Mouse (Mus musculus) lung, postnatal 0 days (tissue): Measurements from ENCODE around the gene Zfp46. TPM values are rescaled to one million over a fixed set of nuclear protein-coding genes. Genes with fewer than 3 reads are reported as not detected.
A peak's percentile ranks its signal among the peaks of the same experiment; 100 is the strongest.

Source experiments
- ATAC-seq: fragments of 200-750 bp; cut with Nextera tagmentation; 2 replicates; pipeline ENCODE4 v1.8.0; 2017; ENCODE audit warnings: moderate library complexity
- DNase-seq: peaks from one replicate; pipeline ENCODE4 v3.0.0-alpha.2; 2016; ENCODE audit warnings: low spot score
- H3K27ac ChIP-seq: fragments of 300-500 bp; sonication (generic); 2 replicates; pipeline ENCODE4 v1.5.1; 2014; ENCODE audit warnings: antibody characterized with exemption, mild to moderate bottlenecking, low read length, mixed read lengths
- H3K27me3 ChIP-seq: fragments of 300-500 bp; sonication (generic); replicated peaks from 2 replicates; pipeline ENCODE4 v1.6.1; 2014; ENCODE audit warnings: low read length, mixed read lengths; ENCODE audit not compliant: insufficient read depth
- H3K36me3 ChIP-seq: fragments of 300-500 bp; sonication (generic); 2 replicates; pipeline ENCODE4 v1.6.1; 2014; ENCODE audit warnings: low read length, mixed read lengths; ENCODE audit not compliant: insufficient read depth
- H3K4me1 ChIP-seq: fragments of 300-500 bp; sonication (generic); 2 replicates; pipeline ENCODE4 v1.6.1; 2014; ENCODE audit warnings: antibody characterized with exemption, low read depth, low read length, mixed read lengths; ENCODE audit not compliant: insufficient read depth
- H3K4me2 ChIP-seq: fragments of 300-500 bp; sonication (generic); replicated peaks from 2 replicates; pipeline ENCODE4 v1.6.1; 2014; ENCODE audit warnings: low read depth, mild to moderate bottlenecking, low read length, moderate library complexity, mixed read lengths
- H3K4me3 ChIP-seq: fragments of 300-500 bp; sonication (generic); 2 replicates; pipeline ENCODE4 v1.5.1; 2014; ENCODE audit warnings: low read depth, low read length
- H3K9ac ChIP-seq: fragments of 300-500 bp; sonication (generic); replicated peaks from 2 replicates; pipeline ENCODE4 v1.6.1; 2014; ENCODE audit warnings: low read depth, mild to moderate bottlenecking
- H3K9me3 ChIP-seq: fragments of 300-500 bp; sonication (generic); 2 replicates; pipeline ENCODE4 v1.6.1; 2016; ENCODE audit warnings: low read length, mixed read lengths
- CTCF ChIP-seq: IDR thresholded peaks from 2 replicates; pipeline ENCODE4 v1.5.1; 2016; ENCODE audit warnings: antibody characterized with exemption, mild to moderate bottlenecking
- EP300 ChIP-seq: IDR thresholded peaks from 2 replicates; pipeline ENCODE4 v1.6.1; 2016; ENCODE audit warnings: antibody characterized with exemption, mild to moderate bottlenecking, control low read depth
- WGBS: fragments of 180-500 bp; shearing (Covaris S2); extraction: QIAGEN DNeasy Blood & Tissue Kit; methylation state at CpG from one replicate; pipeline ENCODE4 v1.1.7; 2014; 5-methylcytosine and 5-hydroxymethylcytosine counted together
- polyA plus RNA-seq: library from polyadenylated mRNA; unstranded; fragments of >200 nt; fragmentation: Nextera tagmentation; extraction: Ambion mirVana; gene quantifications from 2 replicates; pipeline ENCODE4 v1.2.1, GENCODE M21; 2015

The Zfp46 gene
- polyA plus RNA-seq, 1 experiment from 2014 or later: 21.0 TPM

GRCm38 (mm10) chr4:136270648-136271047, 13.8 kb upstream of the Zfp46 start:
- H3K27ac ChIP-seq: no peak overlapping the region
- H3K4me3 ChIP-seq: no peak overlapping the region
- peaks cover 8% of the 10 kb centered on the region; the same call in 1 of the 2 replicates for H3K9me3 ChIP-seq
- H3K36me3 ChIP-seq: no peaks in the 10 kb centered on the region
- no peak overlapping the region for H3K9ac ChIP-seq
- DNase-seq: no peak
- no peak for ATAC-seq
- no peak overlapping the region for H3K4me2 ChIP-seq
- whole genome bisulfite sequencing: 88% methylated on average over 8 of the region's 8 CpGs
- TF ChIP-seq CTCF (no peak), EP300 (no peak)
- H3K4me1 ChIP-seq: no peaks in the 10 kb centered on the region
- no peaks in the 10 kb centered on the region for H3K27me3 ChIP-seq

GRCm38 (mm10) chr4:136281097-136281496, 3.4 kb upstream of the Zfp46 start:
- Histone ChIP-seq H3K4me1 (peaks cover 9% of the 10 kb centered on the region; the same call in 1 of the 2 replicates), H3K4me3 (no peak overlapping the region), H3K36me3 (no peaks in the 10 kb centered on the region), H3K27me3 (no peaks in the 10 kb centered on the region), H3K9ac (no peak overlapping the region), H3K4me2 (no peak overlapping the region), H3K9me3 (no peaks in the 10 kb centered on the region), H3K27ac (no peak overlapping the region)
- DNase-seq: no peak
- ATAC-seq: no peak
- WGBS: 82% methylated on average over 8 of the region's 8 CpGs
- TF ChIP-seq EP300 (no peak), CTCF (no peak)

GRCm38 (mm10) chr4:136281611-136282010, 2.9 kb upstream of the Zfp46 start:
- ATAC-seq (no peak), DNase-seq (no peak)
- H3K4me1 ChIP-seq: peaks cover 9% of the 10 kb centered on the region; the same call in 1 of the 2 replicates
- H3K9ac ChIP-seq: no peak overlapping the region
- H3K4me3 ChIP-seq: no peak overlapping the region
- no peaks in the 10 kb centered on the region for H3K9me3 ChIP-seq
- no peak overlapping the region for H3K4me2 ChIP-seq
- TF ChIP-seq EP300 (no peak), CTCF (no peak)
- no peak overlapping the region; the same call in 1 of the 2 replicates for H3K27ac ChIP-seq
- WGBS: 43% methylated on average over 9 of the region's 9 CpGs
- H3K27me3 ChIP-seq: no peaks in the 10 kb centered on the region
- no peaks in the 10 kb centered on the region for H3K36me3 ChIP-seq

- 26% methylated on average over 10 of the region's 10 CpGs for WGBS
- H3K27ac ChIP-seq: peak overlapping the region; percentile 95
Measured at GRCm38 (mm10) chr4:136282621-136283480, 1.6 kb upstream of the Zfp46 start.

GRCm38 (mm10) chr4:136283783-136284182, 700 bp upstream of the Zfp46 start:
- peak overlapping the region; percentile 95 for H3K27ac ChIP-seq
- no peak for ATAC-seq
- H3K9ac ChIP-seq: no peak overlapping the region
- no peak overlapping the region for H3K4me3 ChIP-seq
- peaks cover 9% of the 10 kb centered on the region; the same call in 1 of the 2 replicates for H3K4me1 ChIP-seq
- H3K36me3 ChIP-seq: peaks cover 12% of the 10 kb centered on the region; the same call in 1 of the 2 replicates
- TF ChIP-seq CTCF: no peak
- no peak for TF ChIP-seq EP300
- whole genome bisulfite sequencing: 23% methylated on average over 2 of the region's 2 CpGs
- peak overlapping the region; percentile 76; the same call in 1 of the 2 replicates for H3K4me2 ChIP-seq
- no peaks in the 10 kb centered on the region for H3K27me3 ChIP-seq
- H3K9me3 ChIP-seq: no peaks in the 10 kb centered on the region
- DNase-seq: no peak

More at GRCm38 (mm10) chr4:136282621-136283480, 1.6 kb upstream of the Zfp46 start:
- H3K9me3 ChIP-seq: no peaks in the 10 kb centered on the region
- TF ChIP-seq CTCF (no peak), EP300 (peak; percentile 50; the same call in 1 of the 2 replicates)
- peaks cover 5% of the 10 kb centered on the region; the same call in 1 of the 2 replicates for H3K36me3 ChIP-seq
- no peaks in the 10 kb centered on the region for H3K27me3 ChIP-seq
- ATAC-seq (no peak), DNase-seq (peak; percentile 72)
- H3K4me2 ChIP-seq: peak overlapping the region; percentile 23; the same call in 1 of the 2 replicates
- no peak overlapping the region for H3K4me3 ChIP-seq
- peaks cover 9% of the 10 kb centered on the region; the same call in 1 of the 2 replicates for H3K4me1 ChIP-seq
- no peak overlapping the region for H3K9ac ChIP-seq

GRCm38 (mm10) chr4:136284891-136285290, 408 bp downstream of the Zfp46 start:
- no peak for DNase-seq
- H3K27ac ChIP-seq: peak overlapping the region; percentile 95
- 15% methylated on average over 6 of the region's 6 CpGs for WGBS

More at GRCm38 (mm10) chr4:136284891-136285290, 408 bp downstream of the Zfp46 start:
- Histone ChIP-seq H3K4me3 (peak overlapping the region; percentile 67), H3K4me1 (peaks cover 9% of the 10 kb centered on the region; the same call in 1 of the 2 replicates), H3K36me3 (peaks cover 17% of the 10 kb centered on the region; the same call in 1 of the 2 replicates), H3K9ac (peak overlapping the region; percentile 46), H3K9me3 (no peaks in the 10 kb centered on the region), H3K27me3 (no peaks in the 10 kb centered on the region), H3K4me2 (peak overlapping the region; percentile 76)
- no peak for ATAC-seq
- no peak for TF ChIP-seq EP300
- TF ChIP-seq CTCF: no peak
